Mouse (Mus musculus) bone marrow macrophage, adult 2 months (primary cell): ENCODE measurements at regions not wholly inside any gene's neighbourhood (a gene's known extent, or its start where the extent isn't known, plus 50 kb on each side); places are given as distances from the start of the nearest gene placed in this dataset.

Experiments
- H3K27ac ChIP-seq: 2 replicates; pipeline ENCODE4 v1.5.1; 2012; ENCODE audit warnings: low read depth, low read length; ENCODE audit not compliant: insufficient read depth
- H3K4me1 ChIP-seq: 2 replicates; pipeline ENCODE4 v1.6.1; 2012; ENCODE audit warnings: low read length; ENCODE audit not compliant: control insufficient read depth, insufficient read depth
- H3K4me3 ChIP-seq: 2 replicates; pipeline ENCODE4 v1.5.1; 2012; ENCODE audit warnings: mild to moderate bottlenecking, low read length, moderate library complexity; ENCODE audit not compliant: insufficient read depth
- CTCF ChIP-seq: IDR thresholded peaks from 2 replicates; pipeline ENCODE4 v1.5.1; 2012; ENCODE audit warnings: low read depth, mild to moderate bottlenecking, low read length, moderate library complexity
- POLR2A ChIP-seq: IDR thresholded peaks from 2 replicates; pipeline ENCODE4 v1.6.1; 2012; ENCODE audit warnings: mild to moderate bottlenecking, low read depth, low read length, borderline replicate concordance

GRCm38 (mm10) chr12:95054887-95055286, 637.1 kb upstream of the Flrt2 start:
- H3K4me1 ChIP-seq: no peaks in the 10 kb centered on the region
- TF ChIP-seq POLR2A (no peak), CTCF (no peak)
- H3K27ac ChIP-seq: no peak overlapping the region
- no peak overlapping the region for H3K4me3 ChIP-seq

GRCm38 (mm10) chr12:95056926-95057325, 635.1 kb upstream of the Flrt2 start:
- Histone ChIP-seq H3K4me1 (no peaks in the 10 kb centered on the region), H3K4me3 (no peak overlapping the region), H3K27ac (no peak overlapping the region)
- no peak for TF ChIP-seq POLR2A

- no peak overlapping the region for H3K27ac ChIP-seq
- H3K4me3 ChIP-seq: no peak overlapping the region
- TF ChIP-seq CTCF (no peak), POLR2A (no peak)
- H3K4me1 ChIP-seq: no peaks in the 10 kb centered on the region
These were observed 632.6 kb upstream of the Flrt2 start for GRCm38 (mm10) chr12:95059396-95059795.

- Histone ChIP-seq H3K4me1 (no peaks in the 10 kb centered on the region), H3K4me3 (no peak overlapping the region), H3K27ac (no peak overlapping the region)
- TF ChIP-seq CTCF (no peak), POLR2A (no peak)
These were observed 619.7 kb upstream of the Flrt2 start for GRCm38 (mm10) chr12:95072307-95072706.

- no peak for TF ChIP-seq CTCF
- no peak for TF ChIP-seq POLR2A
- Histone ChIP-seq H3K4me3 (no peak overlapping the region), H3K27ac (no peak overlapping the region), H3K4me1 (no peaks in the 10 kb centered on the region)
These were observed 572.6 kb upstream of the Flrt2 start for GRCm38 (mm10) chr12:95119223-95119952.

- Histone ChIP-seq H3K4me3 (no peak overlapping the region), H3K27ac (no peak overlapping the region), H3K4me1 (peaks cover 3% of the 10 kb centered on the region)
- TF ChIP-seq CTCF: no peak
- no peak for TF ChIP-seq POLR2A
These were observed 559.2 kb upstream of the Flrt2 start for GRCm38 (mm10) chr12:95132804-95133203.

- Histone ChIP-seq H3K27ac (no peak overlapping the region), H3K4me3 (no peak overlapping the region), H3K4me1 (peaks cover 3% of the 10 kb centered on the region)
- no peak for TF ChIP-seq CTCF
- TF ChIP-seq POLR2A: no peak
These were observed 558.5 kb upstream of the Flrt2 start for GRCm38 (mm10) chr12:95133482-95133881.

- Histone ChIP-seq H3K4me3 (no peak overlapping the region), H3K4me1 (no peaks in the 10 kb centered on the region), H3K27ac (no peak overlapping the region)
- TF ChIP-seq CTCF: no peak
- no peak for TF ChIP-seq POLR2A
These were observed 553.9 kb upstream of the Flrt2 start for GRCm38 (mm10) chr12:95138167-95138566.

- no peak for TF ChIP-seq POLR2A
- no peak for TF ChIP-seq CTCF
- Histone ChIP-seq H3K4me3 (no peak overlapping the region), H3K27ac (no peak overlapping the region)
These were observed 521.0 kb upstream of the Flrt2 start for GRCm38 (mm10) chr12:95171051-95171450.

GRCm38 (mm10) chr12:95173810-95174402, 518.1 kb upstream of the Flrt2 start:
- Histone ChIP-seq H3K4me1 (peaks cover 2% of the 10 kb centered on the region; the same call in 1 of the 2 replicates), H3K4me3 (no peak overlapping the region), H3K27ac (no peak overlapping the region)
- TF ChIP-seq POLR2A: no peak

More at GRCm38 (mm10) chr12:95171051-95171450, 521.0 kb upstream of the Flrt2 start:
- H3K4me1 ChIP-seq: peaks cover 2% of the 10 kb centered on the region; the same call in 1 of the 2 replicates

GRCm38 (mm10) chr12:95202486-95202885, 489.5 kb upstream of the Flrt2 start:
- no peaks in the 10 kb centered on the region for H3K4me1 ChIP-seq
- H3K4me3 ChIP-seq: no peak overlapping the region
- no peak overlapping the region for H3K27ac ChIP-seq
- TF ChIP-seq POLR2A: no peak
- TF ChIP-seq CTCF: no peak
